Mouse (Mus musculus) kidney, postnatal 14 days (tissue): ENCODE data around the gene Map1lc3b.

ENCODE experiments used
- DNase-seq: peaks from one replicate; pipeline ENCODE4 v3.0.0; 2022; ENCODE audit warnings: mixed read lengths

Gene Map1lc3b

GRCm38 (mm10) chr8:121613419-121613818, 23.3 kb downstream of the Map1lc3b start:
- DNase-seq: no peak

GRCm38 (mm10) chr8:121619401-121619995, 29.3 kb downstream of the Map1lc3b start:
- peak; percentile 91 for DNase-seq

GRCm38 (mm10) chr8:121620801-121621516, 30.8 kb downstream of the Map1lc3b start:
- peak; percentile 87 for DNase-seq

GRCm38 (mm10) chr8:121621879-121622278, 31.7 kb downstream of the Map1lc3b start:
- no peak for DNase-seq

GRCm38 (mm10) chr8:121623043-121623442, 32.9 kb downstream of the Map1lc3b start:
- DNase-seq: no peak

GRCm38 (mm10) chr8:121628681-121629080, 38.5 kb downstream of the Map1lc3b start:
- no peak for DNase-seq

- peak; percentile 81 for DNase-seq
Measured at GRCm38 (mm10) chr8:121631645-121632071, 41.5 kb downstream of the Map1lc3b start.

- no peak for DNase-seq
Measured at GRCm38 (mm10) chr8:121632401-121632800, 42.2 kb downstream of the Map1lc3b start.

GRCm38 (mm10) chr8:121635534-121635933, 45.4 kb downstream of the Map1lc3b start:
- DNase-seq: peak; percentile 81

GRCm38 (mm10) chr8:121636180-121636579, 46.0 kb downstream of the Map1lc3b start:
- DNase-seq: no peak

- no peak for DNase-seq
Measured at GRCm38 (mm10) chr8:121642804-121643203, 52.6 kb downstream of the Map1lc3b start.

- DNase-seq: no peak
Measured at GRCm38 (mm10) chr8:121643384-121643783, 53.2 kb downstream of the Map1lc3b start.

- DNase-seq: peak; percentile 75
Measured at GRCm38 (mm10) chr8:121647511-121648215, 57.5 kb downstream of the Map1lc3b start.
